Mouse (Mus musculus): ENCODE results near the gene Coq8a. TPM values are rescaled to one million over a fixed set of nuclear protein-coding genes. Genes with fewer than 3 reads are reported as not detected.

Gene Coq8a
- polyA plus RNA-seq, 1 experiment from 2014 or later = 25.6 TPM

DNA sequence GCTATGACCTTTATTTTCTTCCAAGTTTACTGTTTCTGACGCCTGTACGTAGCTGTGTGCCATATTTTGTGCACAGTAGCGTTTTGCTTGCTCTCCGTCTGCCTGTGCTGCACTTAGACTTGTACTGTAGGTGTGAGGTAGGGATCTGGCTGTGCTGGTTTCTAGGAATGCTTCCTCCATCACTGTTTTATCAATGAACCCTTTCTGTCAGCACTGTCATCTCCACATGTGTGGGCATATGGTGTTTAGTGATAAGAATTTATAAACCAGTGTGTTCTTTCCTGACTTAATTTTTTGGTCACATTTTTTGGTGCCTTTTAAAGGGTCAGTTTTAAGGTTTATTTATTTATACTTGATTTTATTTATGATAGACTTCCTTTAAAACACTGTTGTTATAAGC, 50.8 kb downstream of the Coq8a start:
- TF ChIP-seq EP300 (optimal IDR thresholded peaks at IDR 0.05) = no peak
- no peak for TF ChIP-seq CTCF (IDR thresholded peaks at IDR 0.05; ENCODE audit: low read depth)
- Histone ChIP-seq H3K4me3 (ENCODE audit: low read depth, low read length) (no peak overlapping the region), H3K9ac (ENCODE audit: low read length) (no peak overlapping the region), H3K27me3 (ENCODE audit: control insufficient read depth, insufficient read depth, low read length) (no peaks in the 10 kb centered on the region), H3K4me2 (replicated peaks; ENCODE audit: low read depth) (no peak overlapping the region), H3K36me3 (ENCODE audit: control insufficient read depth, insufficient read depth, low read length) (peaks cover 11% of the 10 kb centered on the region; the same call in 1 of the 2 replicates), H3K4me1 (replicated peaks; ENCODE audit: control insufficient read depth, insufficient read depth) (no peaks in the 10 kb centered on the region), H3K9me3 (ENCODE audit: control insufficient read depth, low read length) (no peaks in the 10 kb centered on the region), H3K27ac (replicated peaks) (no peak overlapping the region)
- WGBS = 91% methylated on average over 4 of the region's 4 CpGs
- DNase-seq (ENCODE audit: low spot score) (no peak), ATAC-seq (ENCODE audit: low FRiP score, low TSS enrichment) (no peak)

DNA sequence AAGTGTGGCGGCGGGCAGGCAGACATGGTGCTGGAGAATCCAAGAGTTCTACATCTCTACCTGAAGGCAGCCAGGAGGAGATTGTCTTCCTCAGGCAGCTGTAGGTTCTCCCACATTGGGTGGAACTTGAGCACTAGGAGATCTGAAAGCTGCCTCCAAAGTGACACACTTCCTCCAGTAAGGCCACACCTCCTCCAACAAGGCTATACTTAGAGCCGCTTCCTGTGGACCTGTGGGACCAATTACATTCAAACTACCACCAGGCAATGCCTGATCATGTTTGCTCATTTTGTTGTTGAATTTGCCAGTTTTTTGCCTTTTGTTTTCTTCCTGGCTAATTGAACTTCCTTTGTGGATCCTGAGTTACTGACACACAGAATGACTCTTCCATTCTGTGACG, 51.4 kb downstream of the Coq8a start:
- H3K4me2 ChIP-seq (replicated peaks; ENCODE audit: low read depth) = no peak overlapping the region
- no peak overlapping the region for H3K9ac ChIP-seq (ENCODE audit: low read length)
- ATAC-seq (ENCODE audit: low FRiP score, low TSS enrichment) = no peak
- H3K4me1 ChIP-seq (replicated peaks; ENCODE audit: control insufficient read depth, insufficient read depth) = no peaks in the 10 kb centered on the region
- H3K9me3 ChIP-seq (ENCODE audit: control insufficient read depth, low read length) = no peaks in the 10 kb centered on the region
- H3K36me3 ChIP-seq (ENCODE audit: control insufficient read depth, insufficient read depth, low read length) = peaks cover 12% of the 10 kb centered on the region; the same call in 1 of the 2 replicates
- no peak for DNase-seq (ENCODE audit: low spot score)
- H3K27me3 ChIP-seq (ENCODE audit: control insufficient read depth, insufficient read depth, low read length) = no peaks in the 10 kb centered on the region
- H3K4me3 ChIP-seq (ENCODE audit: low read depth, low read length) = no peak overlapping the region
- H3K27ac ChIP-seq (replicated peaks) = no peak overlapping the region
- 84% methylated on average over 4 of the region's 4 CpGs for WGBS
- TF ChIP-seq CTCF (IDR thresholded peaks at IDR 0.05; ENCODE audit: low read depth) = no peak
- no peak for TF ChIP-seq EP300 (optimal IDR thresholded peaks at IDR 0.05)

DNA sequence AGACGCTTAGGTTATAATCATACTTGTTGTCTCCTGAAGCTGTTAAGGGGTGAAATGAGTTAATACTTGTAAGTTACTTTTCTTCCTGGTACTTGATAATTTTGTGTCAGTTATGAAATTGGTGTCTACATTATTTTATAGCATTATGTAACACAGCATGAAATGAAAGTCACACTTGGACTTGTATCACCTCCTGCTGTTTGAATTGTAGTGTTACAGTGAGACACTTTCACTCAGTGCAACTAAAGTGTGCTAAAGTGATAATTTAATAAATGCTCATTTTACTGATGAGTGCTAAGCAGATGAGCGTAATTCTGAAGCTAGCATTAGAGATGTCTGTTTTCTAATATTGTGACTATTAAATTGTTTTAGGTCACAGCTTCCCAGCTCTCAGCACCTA, 58.4 kb downstream of the Coq8a start:
- Histone ChIP-seq H3K4me3 (ENCODE audit: low read depth, low read length) (no peak overlapping the region), H3K36me3 (ENCODE audit: control insufficient read depth, insufficient read depth, low read length) (peaks cover 28% of the 10 kb centered on the region), H3K27me3 (ENCODE audit: control insufficient read depth, insufficient read depth, low read length) (no peaks in the 10 kb centered on the region), H3K9me3 (ENCODE audit: control insufficient read depth, low read length) (no peaks in the 10 kb centered on the region), H3K4me1 (replicated peaks; ENCODE audit: control insufficient read depth, insufficient read depth) (no peaks in the 10 kb centered on the region), H3K9ac (ENCODE audit: low read length) (no peak overlapping the region), H3K27ac (replicated peaks) (no peak overlapping the region), H3K4me2 (replicated peaks; ENCODE audit: low read depth) (no peak overlapping the region)
- ATAC-seq (ENCODE audit: low FRiP score, low TSS enrichment) (no peak), DNase-seq (ENCODE audit: low spot score) (no peak)
- TF ChIP-seq EP300 (optimal IDR thresholded peaks at IDR 0.05) = no peak
- TF ChIP-seq CTCF (IDR thresholded peaks at IDR 0.05; ENCODE audit: low read depth) = peak; percentile 52
- 91% methylated on average over 2 of the region's 2 CpGs for WGBS

GRCm38 (mm10) chr1:180139158-180139557, 60.2 kb downstream of the Coq8a start:
- no peak for DNase-seq (ENCODE audit: low spot score)
- Histone ChIP-seq H3K9ac (ENCODE audit: low read length) (no peak overlapping the region), H3K4me3 (ENCODE audit: low read depth, low read length) (no peak overlapping the region), H3K4me1 (replicated peaks; ENCODE audit: control insufficient read depth, insufficient read depth) (no peaks in the 10 kb centered on the region), H3K9me3 (ENCODE audit: control insufficient read depth, low read length) (no peaks in the 10 kb centered on the region), H3K27me3 (ENCODE audit: control insufficient read depth, insufficient read depth, low read length) (no peaks in the 10 kb centered on the region), H3K4me2 (replicated peaks; ENCODE audit: low read depth) (no peak overlapping the region), H3K27ac (replicated peaks) (no peak overlapping the region), H3K36me3 (ENCODE audit: control insufficient read depth, insufficient read depth, low read length) (peaks cover 23% of the 10 kb centered on the region)
- no peak for TF ChIP-seq EP300 (optimal IDR thresholded peaks at IDR 0.05)
- TF ChIP-seq CTCF (IDR thresholded peaks at IDR 0.05; ENCODE audit: low read depth) = no peak
- 72% methylated on average over 4 of the region's 4 CpGs for WGBS
- no peak for ATAC-seq (ENCODE audit: low FRiP score, low TSS enrichment)

GRCm38 (mm10) chr1:180132187-180132586, 67.2 kb downstream of the Coq8a start:
- Histone ChIP-seq H3K9ac (ENCODE audit: low read length) (no peak overlapping the region), H3K27ac (replicated peaks) (no peak overlapping the region), H3K27me3 (ENCODE audit: control insufficient read depth, insufficient read depth, low read length) (no peaks in the 10 kb centered on the region), H3K36me3 (ENCODE audit: control insufficient read depth, insufficient read depth, low read length) (peaks cover 6% of the 10 kb centered on the region), H3K4me3 (ENCODE audit: low read depth, low read length) (no peak overlapping the region), H3K4me1 (replicated peaks; ENCODE audit: control insufficient read depth, insufficient read depth) (no peaks in the 10 kb centered on the region), H3K4me2 (replicated peaks; ENCODE audit: low read depth) (no peak overlapping the region), H3K9me3 (ENCODE audit: control insufficient read depth, low read length) (no peaks in the 10 kb centered on the region)
- no peak for ATAC-seq (ENCODE audit: low FRiP score, low TSS enrichment)
- DNase-seq (ENCODE audit: low spot score) = no peak
- 87% methylated on average over 4 of the region's 4 CpGs for WGBS
- no peak for TF ChIP-seq CTCF (IDR thresholded peaks at IDR 0.05; ENCODE audit: low read depth)
- TF ChIP-seq EP300 (optimal IDR thresholded peaks at IDR 0.05) = no peak

GRCm38 (mm10) chr1:180131402-180131801, 68.0 kb downstream of the Coq8a start:
- H3K4me3 ChIP-seq (ENCODE audit: low read depth, low read length) = no peak overlapping the region
- no peaks in the 10 kb centered on the region for H3K9me3 ChIP-seq (ENCODE audit: control insufficient read depth, low read length)
- no peak overlapping the region for H3K9ac ChIP-seq (ENCODE audit: low read length)
- WGBS = 59% methylated on average over 3 of the region's 3 CpGs
- H3K36me3 ChIP-seq (ENCODE audit: control insufficient read depth, insufficient read depth, low read length) = peaks cover 3% of the 10 kb centered on the region
- H3K27ac ChIP-seq (replicated peaks) = no peak overlapping the region
- no peak for TF ChIP-seq EP300 (optimal IDR thresholded peaks at IDR 0.05)
- peak; percentile 52 for TF ChIP-seq CTCF (IDR thresholded peaks at IDR 0.05; ENCODE audit: low read depth)
- DNase-seq (ENCODE audit: low spot score) = no peak
- no peak overlapping the region for H3K4me2 ChIP-seq (replicated peaks; ENCODE audit: low read depth)
- ATAC-seq (ENCODE audit: low FRiP score, low TSS enrichment) = no peak
- H3K27me3 ChIP-seq (ENCODE audit: control insufficient read depth, insufficient read depth, low read length) = no peaks in the 10 kb centered on the region
- H3K4me1 ChIP-seq (replicated peaks; ENCODE audit: control insufficient read depth, insufficient read depth) = no peaks in the 10 kb centered on the region

Measured in stomach, postnatal 0 days (tissue).